Mouse (Mus musculus) midbrain, embryonic 11.5 days (tissue): ENCODE data around the gene Gm8281. TPM values are rescaled to one million over a fixed set of nuclear protein-coding genes. Genes with fewer than 3 reads are reported as not detected.
"Not testable (repeated sequence)": the region's sequence is repeated elsewhere in the genome, so short reads cannot be mapped to it uniquely, and the experiment has no call there.

ENCODE experiments used
- ATAC-seq: fragments of 200-750 bp; cut with Nextera tagmentation; 2 replicates; pipeline ENCODE4 v1.8.0; 2017; ENCODE audit warnings: moderate TSS enrichment, moderate library complexity; ENCODE audit not compliant: low FRiP score
- DNase-seq: peaks from one replicate; pipeline ENCODE4 v3.0.0; 2015; ENCODE audit warnings: low spot score; ENCODE audit errors: missing footprints
- H3K27ac ChIP-seq: fragments of 300-500 bp; sonication (generic); 2 replicates; pipeline ENCODE4 v1.5.1; 2014; ENCODE audit warnings: low read depth, low read length
- H3K27me3 ChIP-seq: fragments of 300-500 bp; sonication (generic); 2 replicates; pipeline ENCODE4 v1.6.1; 2014; ENCODE audit warnings: mild to moderate bottlenecking, low read length, moderate library complexity, mixed read lengths; ENCODE audit not compliant: control insufficient read depth, insufficient read depth
- H3K36me3 ChIP-seq: fragments of 300-500 bp; sonication (generic); 2 replicates; pipeline ENCODE4 v1.6.1; 2014; ENCODE audit warnings: mild to moderate bottlenecking, low read length, moderate library complexity, mixed read lengths; ENCODE audit not compliant: control insufficient read depth, insufficient read depth
- H3K4me1 ChIP-seq: fragments of 300-500 bp; sonication (generic); 2 replicates; pipeline ENCODE4 v1.6.1; 2014; ENCODE audit warnings: low read length; ENCODE audit not compliant: control insufficient read depth, insufficient read depth
- H3K4me2 ChIP-seq: fragments of 300-500 bp; sonication (generic); 2 replicates; pipeline ENCODE4 v1.6.1; 2014; ENCODE audit warnings: mild to moderate bottlenecking, moderate library complexity
- H3K4me3 ChIP-seq: fragments of 300-500 bp; sonication (generic); 2 replicates; pipeline ENCODE4 v1.5.1; 2014; ENCODE audit warnings: low read depth, low read length
- H3K9ac ChIP-seq: fragments of 300-500 bp; sonication (generic); 2 replicates; pipeline ENCODE4 v1.6.1; 2014; ENCODE audit warnings: low read length
- H3K9me3 ChIP-seq: fragments of 300-500 bp; sonication (generic); 2 replicates; pipeline ENCODE4 v1.6.1; 2016; ENCODE audit warnings: low read length; ENCODE audit not compliant: control insufficient read depth
- WGBS: fragments of 180-500 bp; shearing (Covaris S2); extraction: QIAGEN DNeasy Blood & Tissue Kit; methylation state at CpG from one replicate; pipeline ENCODE4 v1.1.7; 2014; 5-methylcytosine and 5-hydroxymethylcytosine counted together
- polyA plus RNA-seq: library from polyadenylated mRNA; unstranded; fragments of >200 nt; fragmentation: Nextera tagmentation; extraction: Ambion mirVana; gene quantifications from 2 replicates; pipeline ENCODE4 v1.2.1, GENCODE M21; 2014

Gene Gm8281
- 2.3 and 2.5 TPM in 2 replicates for polyA plus RNA-seq

DNA sequence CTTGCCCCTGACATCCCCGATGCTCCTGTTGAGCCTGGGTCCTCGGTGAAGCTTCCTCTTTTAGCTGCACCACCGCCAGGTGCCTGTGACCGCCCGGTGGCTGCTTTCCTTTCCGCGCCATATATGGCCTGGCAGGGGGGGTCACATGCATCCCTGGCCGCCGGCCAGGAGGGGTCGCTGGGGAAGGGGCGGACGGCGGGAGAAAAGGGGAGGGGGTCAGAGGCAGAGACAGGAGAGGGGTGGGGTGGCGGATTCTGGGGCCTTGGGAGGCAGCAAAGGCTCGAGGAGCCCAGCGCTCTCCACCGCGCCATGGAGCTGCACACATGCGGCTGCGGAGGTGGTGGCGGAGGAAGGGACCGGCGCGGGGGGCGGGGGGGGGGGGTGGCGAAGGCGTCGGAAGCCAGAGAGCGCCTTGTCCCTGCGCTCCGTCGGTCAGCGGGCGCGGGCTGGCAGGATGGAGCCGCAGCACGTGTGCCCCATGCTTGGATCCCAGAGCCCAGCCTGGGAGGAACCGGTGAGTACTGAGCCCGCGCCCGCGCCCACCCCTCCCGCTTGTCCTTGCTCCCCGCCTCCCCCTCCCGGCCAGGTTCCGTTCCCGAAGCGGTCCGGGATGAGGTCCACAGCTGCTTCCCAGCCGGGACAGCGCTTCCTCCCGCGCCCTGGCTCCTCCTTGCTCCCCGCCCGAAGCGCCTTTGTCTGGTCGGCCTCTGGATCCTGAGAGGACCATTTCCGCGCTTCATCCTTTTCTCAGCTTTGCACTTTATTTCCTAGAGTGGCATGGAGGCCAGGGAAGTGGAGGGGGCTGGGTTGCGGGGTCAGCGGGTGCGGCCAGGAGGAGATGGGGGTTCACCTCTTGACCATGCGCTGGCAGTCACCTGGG lies at the start of gene Gm8281:
Gene Gm8281 (plus strand): TSS at position 430 of the 880 bp plus-strand sequence.
- Histone ChIP-seq H3K4me3 (peak within 1 kb of the TSS; percentile 38), H3K4me2 (peak within 1 kb of the TSS; percentile 49), H3K9ac (peak within 1 kb of the TSS; percentile 52)
- H3K9me3 ChIP-seq, H3K27me3 ChIP-seq, H3K36me3 ChIP-seq, H3K4me1 ChIP-seq, ATAC-seq, H3K27ac ChIP-seq: not testable (repeated sequence)
- WGBS, result 3% methylated on average over 22 of the region's 63 CpGs
- DNase-seq, result peak; percentile 89

- DNase-seq, ATAC-seq, H3K4me3 ChIP-seq, H3K9ac ChIP-seq, H3K27ac ChIP-seq, H3K27me3 ChIP-seq, H3K4me2 ChIP-seq, H3K9me3 ChIP-seq, H3K4me1 ChIP-seq, H3K36me3 ChIP-seq: not testable (repeated sequence)
- no CpG with 5 or more reads among the region's 3 CpGs for WGBS
Observed at GRCm38 (mm10) chr14:5050329-5050728, 20.5 kb upstream of the Gm8281 start, which contains the start of gene 4930555G01Rik. TSS of gene 4930555G01Rik (plus strand) at chr14:5050629.

DNA sequence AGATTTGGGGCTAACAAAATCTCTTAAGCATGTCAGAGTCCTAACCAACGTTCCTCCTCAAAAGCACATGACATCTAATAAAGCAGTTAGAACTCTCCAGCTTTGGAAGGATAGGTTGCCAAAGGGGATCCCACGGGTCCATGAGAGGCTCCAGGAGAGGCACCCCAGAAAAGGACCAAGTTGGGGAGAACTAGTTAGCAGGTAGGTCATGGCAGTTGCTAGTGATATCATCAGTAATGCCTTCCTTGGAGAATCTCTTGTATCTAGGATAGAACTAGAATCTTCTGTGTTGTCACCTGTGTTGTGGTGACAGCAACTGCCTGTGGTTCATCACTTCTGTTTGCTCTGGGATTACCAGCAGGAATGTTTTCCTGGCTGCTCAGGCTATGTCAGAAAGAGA lies 60.4 kb downstream of the Gm8281 start, which contains the start of gene Gm8279:
Gene Gm8279 (plus strand): TSS at position 301 of the 400 bp plus-strand sequence.
- H3K36me3 ChIP-seq, H3K4me3 ChIP-seq, H3K27me3 ChIP-seq, H3K27ac ChIP-seq, H3K9ac ChIP-seq, H3K4me2 ChIP-seq, H3K4me1 ChIP-seq, DNase-seq, ATAC-seq, H3K9me3 ChIP-seq: not testable (repeated sequence)
- 100% methylated on average over 1 of the region's 2 CpGs for whole genome bisulfite sequencing

Other genes starting within 250 kb of the Gm8281 start
- not detected in 2 replicates for gene Gm3269, start 232.9 kb upstream of the Gm8281 start, polyA plus RNA-seq
- gene Gm3264, start 215.5 kb upstream of the Gm8281 start, polyA plus RNA-seq, result 0.68 and 0.75 TPM in 2 replicates
- not detected in 2 replicates for gene Gm3278, start 178.6 kb upstream of the Gm8281 start, polyA plus RNA-seq
- gene Gm8297, start 87.1 kb upstream of the Gm8281 start, polyA plus RNA-seq, result not detected in 2 replicates
- gene Gm3298, start 55.1 kb upstream of the Gm8281 start, polyA plus RNA-seq, result not detected in 2 replicates
- gene 4930555G01Rik, start 20.4 kb upstream of the Gm8281 start, polyA plus RNA-seq, result not detected in 2 replicates
- gene Gm8279, start 60.5 kb downstream of the Gm8281 start, polyA plus RNA-seq, result not detected in 2 replicates
- gene Gm3317, start 93.5 kb downstream of the Gm8281 start, polyA plus RNA-seq, result not detected in 2 replicates
- gene Gm8271, start 114.8 kb downstream of the Gm8281 start, polyA plus RNA-seq, result not detected in 2 replicates
- gene Gm3526, start 189.5 kb downstream of the Gm8281 start, polyA plus RNA-seq, result not detected in 2 replicates